In the genomic region with DNA sequence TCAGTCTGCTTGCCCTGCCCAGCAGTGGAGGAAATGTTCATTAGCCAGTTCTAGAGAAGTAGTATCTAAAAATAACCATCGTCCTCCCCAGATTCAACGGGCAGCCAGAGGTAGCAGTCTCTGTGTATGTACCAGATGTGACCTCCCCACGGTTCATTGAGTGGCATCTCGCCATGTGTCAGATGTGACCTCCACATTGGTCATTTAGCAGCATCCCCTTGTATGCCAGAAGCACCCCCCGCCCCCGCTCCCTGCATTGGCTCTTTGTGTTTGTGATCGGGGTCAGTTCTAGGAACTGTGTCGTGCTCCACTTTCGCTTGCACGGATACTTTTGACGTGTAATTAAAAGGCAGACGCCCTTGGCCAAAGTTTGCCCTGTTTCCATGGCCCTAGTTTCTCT, we compare ENCODE assay signal across 20 mouse cellular contexts.
DNase-seq lines count a peak whose midpoint lies in the region; ATAC-seq lines count a peak whose summit lies in the region.
"Had no signal": no experiment of that assay in that cellular context is flagged by ENCODE, and none has a peak within 500 bp of the region (broad histone marks: within the 10 kb centered on the region; RNA-seq: fewer than 3 reads in every experiment).

No protein-coding gene starts in this region.

- WGBS in heart, embryonic 10.5 days, result 84% methylated on average over 12 of the region's 12 CpGs
- 76% methylated on average over 12 of the region's 12 CpGs for WGBS in neural tube, embryonic 11.5 days
- WGBS in embryonic facial prominence, embryonic 10.5 days, result 86% methylated on average over 12 of the region's 12 CpGs

- no peak overlapping the region for H3K4me3 ChIP-seq in heart, embryonic 10.5 days
- H3K4me3 ChIP-seq in neural tube, embryonic 11.5 days (ENCODE audit: low read depth, low read length), result no peak overlapping the region
- H3K4me3 ChIP-seq in embryonic facial prominence, embryonic 10.5 days, result no peak overlapping the region
- H3K4me3 ChIP-seq: embryonic facial prominence, embryonic 12.5 days; forebrain, embryonic 15.5 days; heart, adult 2 months; heart, embryonic 13.5 days; hindbrain, embryonic 13.5 days had no signal

- no peaks in the 10 kb centered on the region for H3K27me3 ChIP-seq in heart, embryonic 10.5 days (ENCODE audit: insufficient read depth, poor library complexity, severe bottlenecking)
- no peaks in the 10 kb centered on the region for H3K27me3 ChIP-seq in neural tube, embryonic 11.5 days (ENCODE audit: control insufficient read depth, insufficient read depth, low read length)
- H3K27me3 ChIP-seq in embryonic facial prominence, embryonic 10.5 days (replicated peaks; ENCODE audit: low read depth, poor library complexity, severe bottlenecking), result no peaks in the 10 kb centered on the region
- H3K27me3 ChIP-seq: embryonic facial prominence, embryonic 12.5 days; forebrain, embryonic 15.5 days; heart, embryonic 13.5 days; hindbrain, embryonic 13.5 days had no signal

- H3K27ac ChIP-seq in heart, embryonic 10.5 days, result no peak overlapping the region
- no peak overlapping the region for H3K27ac ChIP-seq in neural tube, embryonic 11.5 days (ENCODE audit: low read depth, low read length)
- no peak overlapping the region for H3K27ac ChIP-seq in embryonic facial prominence, embryonic 10.5 days (replicated peaks)
- H3K27ac ChIP-seq: embryonic facial prominence, embryonic 12.5 days; forebrain, embryonic 15.5 days; heart, adult 2 months; heart, embryonic 13.5 days; hindbrain, embryonic 13.5 days; hindbrain, postnatal 0 days had no signal

- no peak overlapping the region for H3K4me2 ChIP-seq in neural tube, embryonic 11.5 days (ENCODE audit: low read depth)
- H3K4me2 ChIP-seq: embryonic facial prominence, embryonic 12.5 days; forebrain, embryonic 15.5 days; heart, embryonic 13.5 days; hindbrain, embryonic 13.5 days had no signal

- H3K4me1 ChIP-seq in heart, embryonic 10.5 days, result no peaks in the 10 kb centered on the region
- no peaks in the 10 kb centered on the region for H3K4me1 ChIP-seq in neural tube, embryonic 11.5 days (ENCODE audit: control insufficient read depth, insufficient read depth, low read length)
- H3K4me1 ChIP-seq in embryonic facial prominence, embryonic 10.5 days, result no peaks in the 10 kb centered on the region
- H3K4me1 ChIP-seq: embryonic facial prominence, embryonic 12.5 days had no signal

- no peak overlapping the region for H3K9ac ChIP-seq in neural tube, embryonic 11.5 days (ENCODE audit: low read length)
- H3K9ac ChIP-seq: embryonic facial prominence, embryonic 12.5 days; forebrain, embryonic 15.5 days; heart, embryonic 13.5 days; hindbrain, embryonic 13.5 days had no signal

- ATAC-seq in neural tube, embryonic 11.5 days (ENCODE audit: insufficient read depth, low FRiP score, low TSS enrichment), result no peak
- ATAC-seq in inflammation-experienced regulatory T-cells, adult 6 months, result no peak
- ATAC-seq: forebrain, embryonic 15.5 days; hindbrain, postnatal 0 days; intestine, postnatal 0 days had no signal

- no peaks in the 10 kb centered on the region for H3K9me3 ChIP-seq in heart, embryonic 10.5 days
- no peaks in the 10 kb centered on the region for H3K9me3 ChIP-seq in neural tube, embryonic 11.5 days (ENCODE audit: control insufficient read depth, low read length)
- no peaks in the 10 kb centered on the region for H3K9me3 ChIP-seq in embryonic facial prominence, embryonic 10.5 days
- H3K9me3 ChIP-seq: embryonic facial prominence, embryonic 12.5 days; forebrain, embryonic 15.5 days; hindbrain, embryonic 13.5 days had no signal

- DNase-seq in heart, embryonic 10.5 days (ENCODE audit: low spot score), result peak; percentile 66
- DNase-seq in heart, adult 9 months (ENCODE audit: low spot score in 2 of 2), result no peak
- DNase-seq in neural tube, embryonic 11.5 days (ENCODE audit: low spot score), result peak; percentile 27
- no peak for DNase-seq in neural tube, embryonic 10.5 days (ENCODE audit: extremely low spot score, low spot score)
- DNase-seq in embryonic facial prominence, embryonic 10.5 days (ENCODE audit: low spot score), result peak; percentile 19
- peak; percentile 70 for DNase-seq in retina, postnatal 1 day
- DNase-seq: adrenal gland, adult 2 months; adrenal gland, postnatal 25 days; cerebellum, adult 18-20 months; cerebellum, postnatal 14 days; gastrocnemius, postnatal 36 days; heart, adult 2 months; heart, postnatal 36 days had no signal

- H3K36me3 ChIP-seq in heart, embryonic 10.5 days, result peaks cover 4% of the 10 kb centered on the region; the same call in 1 of the 2 replicates
- H3K36me3 ChIP-seq in neural tube, embryonic 11.5 days (ENCODE audit: control insufficient read depth, insufficient read depth, low read length), result no peaks in the 10 kb centered on the region
- H3K36me3 ChIP-seq in embryonic facial prominence, embryonic 10.5 days (replicated peaks), result peaks cover 7% of the 10 kb centered on the region

Comparison
In these comparisons a context has a peak if more than half of its experiments do, and no peak if none do; other contexts are left out.
1. DNase-seq: peak in heart, embryonic 10.5 days (single experiment), neural tube, embryonic 11.5 days (single experiment), embryonic facial prominence, embryonic 10.5 days (single experiment) and retina, postnatal 1 day (single experiment); none in heart, adult 9 months (0 of 2) and neural tube, embryonic 10.5 days (single experiment).